Mouse (Mus musculus) CD4-positive, CD25-positive, alpha-beta regulatory T cell, adult 2 months (primary cell): ENCODE results near the gene Ube2f.
A peak's percentile ranks its signal among the peaks of the same experiment; 100 is the strongest.

Source experiments
- DNase-seq: peaks from one replicate; pipeline ENCODE4 v3.0.0-alpha.2; 2012; ENCODE audit warnings: low read depth, low spot score

Gene Ube2f

DNA sequence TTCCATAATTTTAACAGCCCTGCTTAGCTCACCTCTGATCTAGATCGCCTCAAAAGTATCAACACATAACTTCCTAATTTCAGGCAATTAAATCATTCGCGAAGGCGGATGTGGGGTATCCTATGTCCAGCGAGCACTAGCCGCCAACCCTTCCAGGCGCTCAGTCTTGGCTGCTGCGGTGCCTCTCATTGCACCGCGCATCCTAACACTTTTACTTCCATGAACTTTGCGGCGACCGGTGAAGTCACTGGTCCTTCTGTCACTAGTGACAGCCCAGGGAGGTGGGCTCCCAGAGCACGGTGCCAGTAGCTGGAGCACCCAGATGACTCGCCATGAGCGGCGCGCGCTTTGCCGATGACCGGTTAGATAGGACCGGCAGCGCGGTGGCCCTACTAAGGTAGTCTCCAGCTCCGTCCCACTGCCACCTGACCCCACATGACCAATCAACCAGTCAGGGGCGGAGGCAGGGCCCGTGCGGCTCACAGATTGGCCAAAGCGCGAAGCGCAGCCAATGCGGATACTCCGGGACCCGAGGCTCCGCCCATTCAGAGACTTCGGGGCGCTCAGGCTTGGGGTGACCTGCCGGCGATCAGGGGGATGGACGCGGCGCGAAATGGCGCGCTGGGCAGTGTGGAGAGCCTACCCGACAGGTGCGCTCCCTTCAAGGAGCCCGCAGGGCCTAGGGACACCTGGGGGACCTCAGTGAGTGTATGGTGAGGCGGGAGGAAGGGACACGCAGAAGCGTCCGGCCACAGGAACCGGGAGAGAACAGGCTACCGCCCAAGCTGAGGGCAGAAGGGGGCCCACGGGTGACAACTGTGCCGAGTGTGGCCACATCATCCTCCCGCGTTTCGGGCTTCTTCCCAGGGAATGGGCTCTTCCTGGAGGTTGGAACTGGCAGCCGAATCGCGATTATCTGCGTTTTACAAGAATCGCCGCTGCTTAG lies 48.0 kb downstream of the Ube2f start, which contains the start of gene Scly:
Scly (plus strand) TSS at position 540 of the 946 bp plus-strand sequence.
- DNase-seq, result peak; percentile 93

DNA sequence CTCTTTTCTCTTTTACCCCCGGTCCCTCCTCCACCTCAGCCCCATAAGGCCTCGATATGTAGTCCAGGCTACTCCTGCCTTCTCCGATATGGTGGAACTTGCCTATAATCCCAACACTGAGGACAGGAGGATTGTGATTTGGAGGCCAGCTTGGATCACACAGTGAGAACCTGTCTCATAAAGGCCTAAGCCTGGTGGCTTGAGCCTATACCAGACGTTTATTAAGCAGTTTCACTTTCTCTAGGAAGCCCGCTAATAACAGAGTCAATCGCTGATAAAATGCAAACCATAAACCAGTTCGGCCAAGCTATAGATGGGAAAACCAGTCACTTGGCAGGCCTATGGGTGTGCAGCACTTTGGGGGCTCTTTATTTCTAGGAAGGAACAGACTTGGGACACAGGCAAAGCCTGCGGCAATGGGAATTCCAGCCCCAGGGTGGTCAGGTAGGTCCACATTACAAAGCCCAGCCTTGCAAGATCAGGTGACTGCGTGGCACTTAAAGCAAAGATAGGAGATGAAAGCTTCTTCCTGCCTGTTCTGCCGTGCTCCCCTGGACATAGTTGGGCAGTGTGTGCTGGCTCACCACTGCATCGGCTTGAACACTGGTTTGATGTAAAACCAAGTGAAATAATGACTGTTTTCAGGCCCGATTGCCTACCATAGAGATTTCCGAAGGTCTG lies 49.1 kb downstream of the Ube2f start:
- DNase-seq, result peak; percentile 33

DNA sequence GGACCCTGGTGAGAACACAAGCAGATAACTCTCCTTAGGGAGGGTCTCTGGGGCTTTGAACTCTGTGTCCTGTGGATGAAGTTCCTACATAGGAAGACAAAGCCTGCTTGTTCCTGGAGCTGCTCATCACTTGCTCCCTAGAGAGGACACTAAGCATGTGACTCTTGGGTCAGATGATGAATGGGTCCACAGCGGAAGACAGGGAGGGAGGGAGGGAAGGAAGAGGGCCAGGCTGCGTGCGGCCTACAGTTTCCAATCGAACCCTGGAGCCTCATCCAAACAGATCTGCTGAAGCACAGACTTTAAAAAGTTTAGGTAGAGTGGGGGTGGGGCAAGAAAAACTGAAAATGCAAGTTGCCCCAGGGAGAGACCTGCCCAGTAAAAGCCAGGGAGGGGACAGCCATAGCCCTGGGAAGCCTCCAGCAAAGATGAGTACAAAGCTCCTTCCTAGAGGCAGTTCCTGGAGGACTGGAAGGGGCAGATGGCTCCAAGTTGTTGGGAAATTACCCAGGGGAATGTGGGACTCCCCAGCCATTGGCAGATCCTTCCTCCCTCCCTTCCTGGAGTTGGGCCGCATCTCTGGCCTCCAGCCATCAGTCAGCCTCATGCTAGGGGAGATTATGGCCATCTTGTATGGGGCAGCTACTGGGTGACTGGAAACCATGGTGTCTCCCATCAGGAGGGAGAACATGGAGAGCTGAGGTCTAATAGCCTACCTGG lies 49.8 kb downstream of the Ube2f start:
- no peak for DNase-seq

DNA sequence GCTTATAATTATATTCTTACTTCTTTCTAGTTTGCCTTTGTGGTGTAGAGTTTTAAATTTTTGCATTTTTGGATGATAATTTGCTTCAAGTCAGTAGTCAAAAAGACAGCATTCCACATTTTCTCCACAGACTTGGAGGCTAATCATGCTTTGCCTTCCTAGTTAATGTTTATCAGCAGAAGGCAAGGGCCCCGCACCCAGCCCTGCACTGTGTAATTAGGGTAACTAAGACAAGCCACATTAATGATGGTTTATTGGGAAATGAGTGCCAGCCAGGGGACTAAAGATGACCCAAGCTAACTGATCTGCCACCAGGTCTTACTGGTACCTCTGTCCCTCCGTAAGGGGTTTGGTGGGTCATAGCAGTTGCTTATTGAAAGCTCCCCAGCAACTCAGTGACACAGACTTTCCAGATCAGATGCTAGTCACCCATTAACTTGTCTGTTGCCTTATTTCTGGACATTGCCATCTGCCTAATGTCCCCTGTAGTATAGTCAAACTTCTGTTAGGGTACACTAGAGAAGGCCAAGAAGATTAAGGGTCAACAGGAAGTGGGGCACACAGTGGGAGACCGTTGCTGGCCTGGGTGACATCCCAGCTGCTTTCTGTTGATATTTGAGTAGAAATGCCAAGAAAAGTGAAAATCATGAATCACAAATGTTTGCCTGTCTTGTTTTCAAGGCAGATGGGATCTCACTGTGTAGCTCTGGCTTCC lies 51.3 kb downstream of the Ube2f start:
- no peak for DNase-seq

DNA sequence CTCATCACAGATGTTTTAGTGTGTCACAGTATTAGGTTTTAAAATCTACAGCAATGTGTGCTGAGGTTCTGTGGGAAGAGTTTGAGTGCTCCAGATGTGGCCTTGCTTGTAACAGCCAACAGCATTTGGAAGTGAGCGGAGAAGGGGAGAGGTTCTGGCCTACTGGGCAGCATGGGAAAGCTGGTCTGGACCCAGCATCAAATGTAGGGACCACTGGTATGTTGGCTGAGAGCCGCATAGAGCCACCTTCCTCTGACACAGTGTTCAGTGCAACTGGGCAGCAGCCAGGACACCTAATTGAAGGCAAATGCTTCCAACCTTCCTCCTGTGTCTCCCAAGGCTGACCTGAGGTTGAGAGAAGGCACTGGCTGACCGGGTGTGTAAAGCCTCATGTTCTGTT lies 51.9 kb downstream of the Ube2f start:
- DNase-seq, result no peak

DNA sequence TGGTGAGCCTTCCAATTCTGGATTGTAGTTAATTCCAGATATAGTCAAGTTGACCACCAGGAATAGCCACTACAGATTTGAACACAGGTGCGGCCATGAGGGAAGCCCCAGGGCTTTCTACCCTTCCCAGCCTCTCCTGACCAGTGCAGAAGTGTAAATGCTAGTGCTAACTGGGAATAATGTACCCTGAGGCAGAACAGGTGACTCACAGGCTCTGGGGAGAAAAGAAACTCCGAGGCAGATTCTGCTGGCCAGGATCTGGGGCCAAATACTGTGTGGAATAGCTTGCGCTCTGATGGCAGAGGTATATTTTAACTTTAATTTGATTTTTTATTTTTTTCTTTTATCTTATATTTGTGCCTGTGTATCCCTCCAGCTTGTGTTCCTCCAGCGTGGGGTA lies 54.5 kb downstream of the Ube2f start:
- no peak for DNase-seq

DNA sequence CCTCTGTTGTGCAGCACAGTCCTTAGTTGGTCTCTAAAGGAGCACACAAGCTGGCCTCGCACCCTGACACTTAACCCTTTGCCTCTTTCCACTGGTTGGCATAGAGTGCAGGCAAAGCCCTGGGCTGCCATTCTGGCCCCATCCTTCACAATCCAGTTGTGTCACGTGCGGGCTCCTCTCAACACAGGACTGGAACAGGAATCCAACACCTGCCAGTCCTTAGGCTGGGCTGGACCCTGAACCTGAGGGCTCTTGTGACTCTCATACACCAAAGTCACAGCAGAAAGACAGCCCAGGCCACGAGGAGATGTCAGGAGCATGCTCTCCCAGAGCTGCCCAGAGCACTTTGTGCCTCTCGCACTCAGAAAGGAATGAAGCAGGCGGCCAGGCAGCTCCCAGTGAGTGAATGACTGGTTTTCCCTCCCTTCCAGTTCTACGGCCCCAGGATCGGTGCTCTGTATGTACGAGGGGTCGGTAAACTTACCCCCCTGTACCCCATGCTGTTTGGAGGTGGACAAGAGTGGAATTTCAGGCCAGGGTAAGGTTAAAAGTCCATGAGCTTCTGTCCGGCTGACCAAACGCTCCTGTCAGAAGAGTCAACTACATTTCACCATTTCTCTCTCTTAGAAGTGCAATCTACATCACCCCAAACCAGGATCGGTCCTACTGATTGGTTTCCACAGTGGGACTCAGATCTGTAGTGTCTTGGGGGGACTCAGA lies 59.4 kb downstream of the Ube2f start:
- no peak for DNase-seq

DNA sequence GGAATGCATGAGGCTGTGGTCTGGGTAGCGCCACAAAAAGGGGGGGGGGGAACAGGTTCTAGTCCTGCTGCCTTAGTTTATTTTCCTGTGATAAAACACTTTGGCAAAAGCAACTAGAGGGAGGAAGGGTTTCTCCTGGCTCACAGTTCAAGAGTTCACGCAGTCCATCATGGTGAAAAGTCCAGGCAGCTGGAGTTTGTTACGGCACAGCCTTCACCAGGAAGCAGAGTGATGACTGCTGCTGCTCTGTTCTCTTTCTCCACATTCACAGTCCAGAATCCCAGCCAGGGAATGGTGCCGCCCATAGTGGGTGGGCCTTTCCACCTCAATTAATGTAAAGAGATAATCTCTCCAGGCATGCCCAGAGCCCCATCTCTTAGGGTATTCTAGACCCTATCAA lies 62.2 kb downstream of the Ube2f start:
- no peak for DNase-seq

DNA sequence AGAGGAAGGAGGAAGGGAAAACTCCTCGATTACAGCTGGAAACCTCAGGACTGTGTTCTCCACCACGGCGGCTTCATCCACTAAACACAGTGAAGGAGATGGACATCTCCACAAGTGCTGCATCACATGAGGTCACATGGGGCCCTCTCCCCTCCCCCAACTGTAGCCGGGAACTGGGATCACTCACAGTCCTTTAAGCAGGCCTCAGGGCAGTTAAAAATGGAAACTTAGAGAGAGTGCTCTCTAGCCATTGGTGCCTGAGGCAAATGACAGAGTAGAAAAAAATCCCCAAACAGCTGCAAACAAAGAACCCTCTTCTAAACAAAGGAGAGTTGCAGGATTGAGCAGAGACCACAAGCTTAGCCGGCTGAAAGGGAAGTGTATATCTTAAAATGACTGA lies 63.1 kb downstream of the Ube2f start:
- no peak for DNase-seq

DNA sequence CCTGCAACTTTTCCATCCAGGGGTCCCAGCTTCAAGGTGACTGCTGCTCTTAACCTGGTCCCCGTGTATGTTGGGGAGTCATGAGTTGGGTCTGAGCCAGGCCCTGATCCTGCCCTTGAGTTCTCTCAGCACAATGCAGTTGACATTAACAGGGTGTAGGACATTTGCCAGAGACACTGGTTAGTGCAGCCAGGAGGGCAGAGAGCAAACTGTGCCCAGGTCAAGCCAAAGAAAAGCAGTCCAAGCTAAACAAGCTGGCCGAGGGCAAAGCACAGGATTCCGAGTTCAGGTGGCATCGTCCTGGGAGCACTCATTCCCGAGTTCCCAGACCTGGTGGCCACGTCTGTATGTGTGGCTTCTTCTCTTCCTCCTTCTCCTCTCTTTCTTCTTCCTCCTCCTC lies 67.6 kb downstream of the Ube2f start:
- no peak for DNase-seq

DNA sequence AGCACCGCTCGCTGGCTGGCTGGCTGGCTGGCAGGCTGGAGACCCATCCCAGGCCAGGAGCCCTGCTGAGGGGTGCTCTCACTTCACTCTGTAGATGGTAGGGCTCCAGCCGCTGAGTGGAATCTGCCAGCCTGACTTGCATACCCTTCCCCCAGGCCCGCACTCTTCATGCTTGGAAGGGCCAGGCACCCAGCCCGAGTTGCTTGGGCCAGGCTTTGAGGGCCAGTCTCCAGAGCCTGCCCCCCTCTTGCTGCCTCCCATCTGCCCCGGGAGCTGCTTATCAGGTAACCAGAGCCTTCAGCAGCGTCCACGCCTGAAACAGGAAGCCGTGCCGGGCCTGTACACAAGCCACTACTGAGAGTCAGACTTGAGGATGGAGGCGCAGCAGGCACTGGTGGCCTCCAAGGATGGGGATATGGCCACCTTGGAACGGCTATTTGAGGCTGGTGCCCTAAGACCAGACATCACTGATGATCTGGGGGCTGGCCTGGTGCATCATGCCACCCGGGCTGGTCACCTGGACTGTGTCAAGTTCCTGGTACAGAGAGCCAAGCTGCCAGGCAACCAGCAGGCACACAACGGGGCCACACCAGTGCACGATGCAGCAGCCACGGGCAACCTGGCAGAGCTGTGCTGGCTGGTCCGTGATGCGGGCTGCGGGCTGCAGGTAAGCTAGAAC lies 71.8 kb downstream of the Ube2f start, which contains the start of gene Espnl:
Espnl (plus strand) TSS at position 316 of the 679 bp plus-strand sequence.
- no peak for DNase-seq

DNA sequence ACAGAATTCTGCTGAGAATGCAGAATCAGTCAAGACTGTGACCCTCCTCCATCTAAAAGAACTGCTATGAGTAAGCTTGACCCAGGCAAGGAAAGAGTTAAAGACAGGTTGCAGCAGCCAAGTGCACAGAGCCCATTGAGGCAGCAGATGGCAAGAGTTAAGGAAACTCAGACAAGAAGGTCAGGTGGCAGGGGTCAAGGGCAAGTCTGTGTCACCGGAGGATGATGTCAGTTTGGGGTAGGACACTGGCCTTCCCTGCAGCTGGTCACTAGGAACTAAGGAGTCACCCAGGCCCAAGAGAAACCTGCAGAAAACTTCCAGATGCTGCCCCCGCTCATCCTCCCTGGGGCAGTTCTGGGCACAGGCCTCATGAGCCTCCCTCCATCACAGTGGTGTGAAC lies 74.5 kb downstream of the Ube2f start:
- DNase-seq, result no peak

DNA sequence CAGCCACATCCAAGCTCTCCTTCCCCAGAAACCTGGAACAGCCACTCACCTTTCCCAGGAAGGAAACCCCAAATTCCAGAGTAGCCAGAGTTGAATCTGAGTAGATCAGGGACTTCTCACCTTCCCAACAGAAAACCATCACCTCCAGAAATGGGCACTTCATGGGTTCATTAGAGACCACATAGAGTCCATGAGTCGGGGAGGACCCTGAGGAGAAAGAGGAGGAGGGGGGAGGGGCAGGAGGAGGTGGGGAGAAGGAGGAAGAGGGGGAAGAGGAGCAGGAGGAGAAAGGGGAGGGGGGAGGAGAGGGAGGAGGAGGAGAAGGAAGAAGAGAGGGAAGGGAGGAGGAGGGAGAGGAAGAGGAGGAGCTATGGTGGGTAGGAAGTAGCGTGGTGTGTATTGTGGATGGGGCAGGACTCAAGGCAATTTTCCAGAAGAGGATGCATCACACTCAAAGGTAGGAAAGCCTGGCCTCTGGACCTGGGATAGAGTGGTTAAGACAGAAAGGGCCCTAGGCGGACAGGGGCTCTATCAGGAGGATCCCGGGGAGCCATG lies 75.5 kb downstream of the Ube2f start:
- no peak for DNase-seq

DNA sequence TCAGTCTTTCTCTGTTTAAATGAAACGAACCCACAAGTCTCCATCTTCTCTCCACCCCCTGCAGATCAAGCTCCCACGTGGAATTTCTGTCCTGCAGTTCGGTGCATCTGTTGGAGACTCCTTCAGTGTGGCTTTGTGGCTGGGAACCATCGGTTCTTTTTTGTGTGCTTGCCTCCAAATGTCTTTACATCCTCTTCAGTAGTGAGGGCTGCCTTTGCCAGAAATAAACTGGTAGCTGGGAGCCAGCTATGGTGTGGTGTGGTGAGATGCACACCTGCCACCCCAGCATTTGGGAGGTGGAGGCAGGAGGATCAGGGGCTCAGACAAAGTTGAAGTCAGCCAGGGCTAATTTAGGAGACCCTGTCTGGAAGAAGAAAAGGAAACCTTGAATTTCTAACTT lies 82.0 kb downstream of the Ube2f start:
- no peak for DNase-seq

DNA sequence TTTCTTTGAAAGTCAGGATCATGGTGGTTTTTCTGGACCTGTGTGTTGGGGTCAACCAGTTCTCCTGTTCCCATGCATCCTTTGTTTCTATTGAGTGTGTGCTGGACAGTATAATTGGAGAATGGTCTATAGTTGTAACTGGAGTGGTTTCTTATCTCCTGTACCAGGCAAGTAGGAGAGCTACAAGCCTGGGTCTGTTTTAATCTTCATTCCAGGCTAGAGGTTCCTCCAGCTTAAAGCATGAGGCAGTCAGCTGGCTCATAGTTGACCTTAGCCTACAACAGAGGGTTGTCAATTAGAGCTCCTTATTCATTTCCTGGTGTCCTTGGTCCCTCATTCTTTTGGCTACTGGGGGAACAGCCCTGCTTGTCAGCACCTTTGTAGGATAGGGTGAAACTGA lies 83.5 kb downstream of the Ube2f start:
- DNase-seq, result no peak

DNA sequence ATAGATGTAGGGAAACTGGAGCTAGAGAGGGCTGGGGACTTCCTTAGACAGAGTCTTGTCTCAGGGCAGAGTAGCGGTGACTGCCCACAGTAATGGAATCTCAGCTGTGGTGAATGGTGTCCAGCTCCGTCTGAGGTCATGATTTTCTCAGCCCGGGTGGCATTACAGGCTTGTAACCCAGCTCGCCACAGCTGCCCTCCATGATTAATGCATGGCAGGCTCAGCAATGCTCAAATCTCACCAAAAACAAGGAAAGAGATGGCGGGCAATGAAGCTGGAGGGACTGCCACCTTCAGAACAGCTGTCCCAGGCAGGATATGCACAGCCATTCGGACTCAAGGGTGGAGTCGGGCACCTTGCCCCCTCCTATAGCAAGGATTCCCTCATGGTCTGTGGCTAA lies 87.3 kb downstream of the Ube2f start:
- no peak for DNase-seq
